Mouse (Mus musculus) liver, embryonic 13.5 days (tissue): ENCODE measurements around the gene C87977. TPM values are rescaled to one million over a fixed set of nuclear protein-coding genes. Genes with fewer than 3 reads are reported as not detected.
"Not testable (repeated sequence)": the region's sequence is repeated elsewhere in the genome, so short reads cannot be mapped to it uniquely, and the experiment has no call there.

Experiments used
- ATAC-seq: fragments of 200-750 bp; cut with Nextera tagmentation; 2 replicates; pipeline ENCODE4 v1.8.0; 2017; ENCODE audit warnings: low read depth, mild to moderate bottlenecking, moderate number of reproducible peaks, moderate library complexity
- DNase-seq: peaks from one replicate; pipeline ENCODE4 v3.0.0; 2022
- H3K27ac ChIP-seq: fragments of 300-500 bp; sonication (generic); 2 replicates; pipeline ENCODE4 v1.5.1; 2015; ENCODE audit warnings: moderate library complexity, mild to moderate bottlenecking, inconsistent platforms
- H3K27me3 ChIP-seq: fragments of 300-500 bp; sonication (generic); 2 replicates; pipeline ENCODE4 v1.6.1; 2015; ENCODE audit warnings: mild to moderate bottlenecking, inconsistent platforms
- H3K36me3 ChIP-seq: fragments of 300-500 bp; sonication (generic); 2 replicates; pipeline ENCODE4 v1.6.1; 2015; ENCODE audit warnings: mild to moderate bottlenecking, inconsistent platforms
- H3K4me1 ChIP-seq: fragments of 300-500 bp; sonication (generic); replicated peaks from 2 replicates; pipeline ENCODE4 v1.6.1; 2015; ENCODE audit warnings: inconsistent platforms
- H3K4me2 ChIP-seq: fragments of 300-500 bp; sonication (generic); 2 replicates; pipeline ENCODE4 v1.6.1; 2015; ENCODE audit warnings: inconsistent platforms, mild to moderate bottlenecking, moderate library complexity
- H3K4me3 ChIP-seq: fragments of 300-500 bp; sonication (generic); replicated peaks from 2 replicates; pipeline ENCODE4 v1.5.1; 2015; ENCODE audit warnings: mild to moderate bottlenecking, inconsistent platforms
- H3K9ac ChIP-seq: fragments of 300-500 bp; sonication (generic); 2 replicates; pipeline ENCODE4 v1.6.1; 2015; ENCODE audit warnings: mild to moderate bottlenecking, inconsistent platforms
- H3K9me3 ChIP-seq: fragments of 300-500 bp; sonication (generic); replicated peaks from 2 replicates; pipeline ENCODE4 v1.6.1; 2016; ENCODE audit warnings: inconsistent platforms
- WGBS: fragments of 180-500 bp; shearing (Covaris S2); methylation state at CpG from one replicate; pipeline ENCODE4 v1.1.7; 2015; ENCODE audit not compliant: insufficient replicate concordance; 5-methylcytosine and 5-hydroxymethylcytosine counted together
- polyA plus RNA-seq: library from polyadenylated mRNA; unstranded; fragments of >200 nt; fragmentation: Nextera tagmentation; extraction: Ambion mirVana; gene quantifications from 2 replicates; pipeline ENCODE4 v1.2.1, GENCODE M21; 2015

C87977 gene
- polyA plus RNA-seq, result not detected in 2 replicates

DNA sequence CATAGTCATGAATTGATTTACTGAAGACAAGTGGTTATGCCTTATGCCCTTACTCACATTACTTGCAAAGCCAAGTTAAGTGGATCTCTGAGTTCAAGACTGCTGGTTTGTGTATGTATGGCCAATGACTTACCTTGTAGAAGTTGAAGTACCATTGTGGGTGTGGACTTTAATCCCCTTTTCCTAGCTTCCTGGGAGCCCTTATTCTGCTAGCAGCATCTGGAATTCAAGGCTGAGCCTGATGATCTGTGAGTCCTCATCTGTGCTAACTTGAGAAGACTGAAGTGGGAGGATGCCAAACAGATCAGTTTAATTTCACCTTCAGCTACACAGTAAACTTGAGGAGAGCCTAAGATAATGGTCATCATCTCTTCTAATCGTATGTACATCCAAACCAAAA lies at the start of gene C87977:
Gene C87977, minus strand, starts transcription at position 101 of the 400 bp plus-strand sequence.
- H3K4me1 ChIP-seq, H3K36me3 ChIP-seq, DNase-seq, H3K27ac ChIP-seq, ATAC-seq, H3K9ac ChIP-seq, H3K4me3 ChIP-seq, H3K27me3 ChIP-seq, H3K4me2 ChIP-seq, H3K9me3 ChIP-seq: not testable (repeated sequence)
- 90% methylated on average over 1 of the region's 1 CpGs for WGBS

DNA sequence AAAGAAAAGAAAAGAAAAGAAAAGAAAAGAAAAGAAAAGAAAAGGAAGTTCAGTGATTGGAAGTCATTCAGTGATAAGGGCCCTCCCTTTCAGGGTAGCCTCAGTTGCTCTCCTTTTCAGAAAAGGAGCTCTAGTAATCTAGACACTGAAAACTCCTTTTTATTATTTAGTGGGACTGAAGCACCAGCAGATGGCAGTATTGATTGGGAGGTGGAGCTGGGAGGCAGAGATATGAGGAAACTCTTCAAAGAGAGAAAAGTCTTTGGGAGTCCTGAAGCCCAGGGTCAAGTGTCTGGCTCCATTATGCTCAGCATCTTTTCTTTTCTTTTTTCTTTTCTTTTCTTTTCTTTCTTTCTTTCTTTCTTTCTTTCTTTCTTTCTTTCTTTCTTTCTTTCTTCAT lies 41.6 kb upstream of the C87977 start:
- not testable (repeated sequence) for H3K9me3 ChIP-seq, H3K9ac ChIP-seq, ATAC-seq, H3K27ac ChIP-seq, H3K4me2 ChIP-seq, H3K27me3 ChIP-seq, DNase-seq, H3K36me3 ChIP-seq, H3K4me3 ChIP-seq, H3K4me1 ChIP-seq

- 5% methylated on average over 1 of the region's 1 CpGs for WGBS
- DNase-seq (no peak), ATAC-seq (no peak)
- Histone ChIP-seq H3K4me3 (no peak within 1 kb of the TSS), H3K36me3 (no peaks in the 10 kb centered on the region), H3K9ac (no peak within 1 kb of the TSS), H3K27me3 (no peaks in the 10 kb centered on the region), H3K27ac (no peak within 1 kb of the TSS), H3K9me3 (0 out of 2 replicates have a peak, but pooled peaks cover 5% of the 10 kb centered on the region), H3K4me1 (no peaks in the 10 kb centered on the region), H3K4me2 (no peak within 1 kb of the TSS)
These were observed 22.7 kb downstream of the C87977 start, which contains the start of gene Oog2 for GRCm38 (mm10) chr4:144190419-144190818. Gene Oog2, plus strand, starts transcription at chr4:144190719.

- H3K36me3 ChIP-seq, result no peaks in the 10 kb centered on the region
- DNase-seq, result no peak
- ATAC-seq, result no peak
These were observed 50.6 kb downstream of the C87977 start, which contains the start of gene Oog3 for GRCm38 (mm10) chr4:144162563-144162962. Gene Oog3, minus strand, starts transcription at chr4:144162663.

More at GRCm38 (mm10) chr4:144162563-144162962, 50.6 kb downstream of the C87977 start, which contains the start of gene Oog3:
- Histone ChIP-seq H3K4me2 (no peak within 1 kb of the TSS), H3K9ac (no peak within 1 kb of the TSS), H3K27me3 (no peaks in the 10 kb centered on the region), H3K27ac (no peak within 1 kb of the TSS), H3K9me3 (0 out of 2 replicates have a peak, but pooled peaks cover 10% of the 10 kb centered on the region), H3K4me1 (no peaks in the 10 kb centered on the region), H3K4me3 (no peak within 1 kb of the TSS)
- 46% methylated on average over 1 of the region's 1 CpGs for WGBS

Other genes with a start within 250 kb of the C87977 start
- gene Gm13101, start 246.4 kb downstream of the C87977 start, polyA plus RNA-seq, result not detected in 2 replicates
- not detected in 2 replicates for gene Pramef17, start 218.9 kb downstream of the C87977 start, polyA plus RNA-seq
- not detected in 2 replicates for gene Pramel4, start 154.2 kb downstream of the C87977 start, polyA plus RNA-seq
- not detected in 2 replicates for gene Gm13102, start 106.8 kb downstream of the C87977 start, polyA plus RNA-seq
- not detected in 2 replicates for gene Oog3, start 50.7 kb downstream of the C87977 start, polyA plus RNA-seq
- not detected in 2 replicates for gene Oog2, start 22.6 kb downstream of the C87977 start, polyA plus RNA-seq
- gene Pramel5, start 67.2 kb upstream of the C87977 start, polyA plus RNA-seq, result not detected in 2 replicates
- not detected in 2 replicates for gene Gm13128, start 116.9 kb upstream of the C87977 start, polyA plus RNA-seq
- gene Gm13119, start 144.6 kb upstream of the C87977 start, polyA plus RNA-seq, result not detected in 2 replicates
- gene Pramef20, start 164.6 kb upstream of the C87977 start, polyA plus RNA-seq, result not detected in 2 replicates
- not detected in 2 replicates for gene Pramef12, start 195.1 kb upstream of the C87977 start, polyA plus RNA-seq
- gene 1700012P22Rik, start 225.5 kb upstream of the C87977 start, polyA plus RNA-seq, result not detected in 2 replicates
- gene Gm9944, start 240.0 kb upstream of the C87977 start, polyA plus RNA-seq, result not detected in 2 replicates